Comparison of ENCODE assay signal across 8 mouse cellular contexts in genomic region chr15:9072630-9073029, GRCm38 (mm10). TPM values are rescaled to one million over a fixed set of nuclear protein-coding genes. Genes with fewer than 3 reads are reported as not detected.
DNase-seq lines count a peak whose midpoint lies in the region; ATAC-seq and TF ChIP-seq lines count a peak whose summit lies in the region.

No protein-coding gene starts in this region.

- H3K9ac ChIP-seq in embryonic facial prominence, embryonic 13.5 days: peak overlapping the region; percentile 95
- H3K9ac ChIP-seq in hindbrain, postnatal 0 days (replicated peaks; ENCODE audit: low read length): peak overlapping the region; percentile 97; the same call in 1 of the 2 replicates

- TF ChIP-seq CTCF in left cerebral cortex, adult 2 months (IDR thresholded peaks at IDR 0.05): no peak
- no peak for TF ChIP-seq CTCF in hindbrain, postnatal 0 days (IDR thresholded peaks at IDR 0.05; ENCODE audit: low read depth)

- WGBS in embryonic facial prominence, embryonic 13.5 days: 24% methylated on average over 5 of the region's 5 CpGs
- 27% methylated on average over 5 of the region's 5 CpGs for WGBS in hindbrain, postnatal 0 days

- peaks cover 43% of the 10 kb centered on the region for H3K4me1 ChIP-seq in embryonic facial prominence, embryonic 13.5 days
- H3K4me1 ChIP-seq in hindbrain, postnatal 0 days (ENCODE audit: insufficient read depth, low read length): peaks cover 6% of the 10 kb centered on the region; the same call in 1 of the 2 replicates

- peak overlapping the region; percentile 91 for H3K4me3 ChIP-seq in left cerebral cortex, adult 2 months
- peak overlapping the region; percentile 93 for H3K4me3 ChIP-seq in embryonic facial prominence, embryonic 13.5 days
- H3K4me3 ChIP-seq in hindbrain, postnatal 0 days (ENCODE audit: low read length): peak overlapping the region; percentile 93

- H3K4me2 ChIP-seq in embryonic facial prominence, embryonic 13.5 days: peak overlapping the region; percentile 65
- H3K4me2 ChIP-seq in hindbrain, postnatal 0 days (ENCODE audit: low read depth, low read length): peak overlapping the region; percentile 82

- no peaks in the 10 kb centered on the region for H3K27me3 ChIP-seq in embryonic facial prominence, embryonic 13.5 days
- no peaks in the 10 kb centered on the region for H3K27me3 ChIP-seq in hindbrain, postnatal 0 days (ENCODE audit: insufficient read depth, low read length)

- intact Hi-C loops in left cerebral cortex, adult 2 months (cut with DNase I): no loop called here

- no peak for ATAC-seq in embryonic facial prominence, embryonic 13.5 days (ENCODE audit: insufficient number of reproducible peaks, insufficient read depth, low FRiP score, low TSS enrichment, low read depth)
- no peak for ATAC-seq in hindbrain, postnatal 0 days

- no peaks in the 10 kb centered on the region for H3K9me3 ChIP-seq in embryonic facial prominence, embryonic 13.5 days
- no peaks in the 10 kb centered on the region for H3K9me3 ChIP-seq in hindbrain, postnatal 0 days (ENCODE audit: low read length)

- H3K36me3 ChIP-seq in embryonic facial prominence, embryonic 13.5 days: no peaks in the 10 kb centered on the region
- H3K36me3 ChIP-seq in hindbrain, postnatal 0 days (ENCODE audit: insufficient read depth, low read length): no peaks in the 10 kb centered on the region

- DNase-seq in left cerebral cortex, adult 2 months (ENCODE audit: extremely low spot score in 1 of 2, low spot score in 2 of 2): no peak
- DNase-seq in left cerebral cortex, adult 8-10 months (ENCODE audit: low spot score in 2 of 2): no peak
- no peak for DNase-seq in hindbrain, postnatal 0 days (ENCODE audit: low spot score)
- peak; percentile 58 for DNase-seq in lung, postnatal 25 days (ENCODE audit: low spot score)
- DNase-seq in left cerebral cortex, adult 18-20 months (ENCODE audit: low spot score in 2 of 2): no peak
- DNase-seq in gastrocnemius, adult 8-10 months (ENCODE audit: low spot score in 2 of 2): no peak
- DNase-seq in cerebellum, postnatal 36 days: no peak

- H3K27ac ChIP-seq in left cerebral cortex, adult 2 months: no peak overlapping the region
- peak overlapping the region; percentile 23; the same call in 1 of the 2 replicates for H3K27ac ChIP-seq in embryonic facial prominence, embryonic 13.5 days
- H3K27ac ChIP-seq in hindbrain, postnatal 0 days: no peak overlapping the region

RNA-seq across cellular contexts. Expression of gene Nadk2, which starts 1.6 kb away (rescaled TPM):
- total RNA-seq in left cerebral cortex, adult 2 months (2021): 10 to 100 TPM; 46.4 to 49.9 TPM
- 10 to 100 TPM; 47.5 to 65.3 (median 51.6) TPM for total RNA-seq in left cerebral cortex, adult 8-10 months (2022)
- polyA plus RNA-seq in embryonic facial prominence, embryonic 13.5 days (2015; fragmentation: Nextera tagmentation; extraction: Ambion mirVana): 25.0 and 31.1 TPM in 2 replicates
- 24.7 and 28.4 TPM in 2 replicates for total RNA-seq in hindbrain, postnatal 0 days (2014; rRNA removed)
- polyA plus RNA-seq in hindbrain, postnatal 0 days (2015; fragmentation: Nextera tagmentation; extraction: Ambion mirVana): 32.4 and 36.2 TPM in 2 replicates
- total RNA-seq in left cerebral cortex, adult 18-20 months (2021): 10 to 100 TPM; 45.1 to 47.7 TPM
- 10 to 100 TPM; 30.8 to 41.8 (median 37.9) TPM for total RNA-seq in gastrocnemius, adult 8-10 months (2022)
